Mouse (Mus musculus) layer of hippocampus, adult 9-10 months (tissue): Measurements from ENCODE around the gene Cryba4.

Experiments used
- DNase-seq: peaks from one replicate; pipeline ENCODE4 v3.0.0; 2022; ENCODE audit warnings: low spot score

The Cryba4 gene

GRCm38 (mm10) chr5:112252400-112252799, at the start of gene Cryba4:
TSS of gene Cryba4 (minus strand) at chr5:112252518.
- DNase-seq: no peak

GRCm38 (mm10) chr5:112301694-112302093, 49.4 kb upstream of the Cryba4 start:
- DNase-seq: no peak

- DNase-seq: no peak
These were observed 48.5 kb upstream of the Cryba4 start for GRCm38 (mm10) chr5:112300721-112301308.

GRCm38 (mm10) chr5:112300112-112300511, 47.8 kb upstream of the Cryba4 start:
- no peak for DNase-seq

- DNase-seq: no peak
These were observed 47.1 kb upstream of the Cryba4 start for GRCm38 (mm10) chr5:112299399-112299798.

GRCm38 (mm10) chr5:112298226-112298988, 46.1 kb upstream of the Cryba4 start:
- no peak for DNase-seq

GRCm38 (mm10) chr5:112297257-112297656, 44.9 kb upstream of the Cryba4 start:
- no peak for DNase-seq

GRCm38 (mm10) chr5:112296404-112297181, 44.3 kb upstream of the Cryba4 start:
- no peak for DNase-seq

GRCm38 (mm10) chr5:112295564-112295963, 43.2 kb upstream of the Cryba4 start:
- no peak for DNase-seq

GRCm38 (mm10) chr5:112295162-112295561, 42.8 kb upstream of the Cryba4 start:
- DNase-seq: no peak

GRCm38 (mm10) chr5:112294696-112295095, 42.4 kb upstream of the Cryba4 start:
- DNase-seq: no peak

GRCm38 (mm10) chr5:112293800-112294199, 41.5 kb upstream of the Cryba4 start:
- DNase-seq: no peak

- DNase-seq: no peak
These were observed 40.1 kb upstream of the Cryba4 start for GRCm38 (mm10) chr5:112292343-112292980.

GRCm38 (mm10) chr5:112291866-112292265, 39.5 kb upstream of the Cryba4 start:
- DNase-seq: no peak

GRCm38 (mm10) chr5:112290536-112290880, 38.2 kb upstream of the Cryba4 start:
- DNase-seq: no peak

GRCm38 (mm10) chr5:112289819-112290535, 37.7 kb upstream of the Cryba4 start:
- DNase-seq: no peak

GRCm38 (mm10) chr5:112289236-112289635, 36.9 kb upstream of the Cryba4 start:
- DNase-seq: no peak

- DNase-seq: no peak
These were observed 36.1 kb upstream of the Cryba4 start for GRCm38 (mm10) chr5:112288193-112289141.

- DNase-seq: no peak
These were observed 35.3 kb upstream of the Cryba4 start for GRCm38 (mm10) chr5:112287652-112288051.

- no peak for DNase-seq
These were observed 34.8 kb upstream of the Cryba4 start for GRCm38 (mm10) chr5:112286984-112287641.
